Mouse (Mus musculus): ENCODE measurements around the gene Cgn.
"Not testable (repeated sequence)": the region's sequence is repeated elsewhere in the genome, so short reads cannot be mapped to it uniquely, and the experiment has no call there.

- TF ChIP-seq EP300 (IDR thresholded peaks at IDR 0.05; ENCODE audit: insufficient read depth, low read depth, low read length); POLR2A (IDR thresholded peaks at IDR 0.05; ENCODE audit: insufficient read depth, low read depth, low read length); CTCF (IDR thresholded peaks at IDR 0.05): not testable (repeated sequence)
Measured at GRCm38 (mm10) chr3:94757251-94758055, 28.8 kb downstream of the Cgn start.

Data from heart, adult 2 months (tissue).